Mouse (Mus musculus): Measurements from ENCODE around the gene Chid1. TPM values are rescaled to one million over a fixed set of nuclear protein-coding genes. Genes with fewer than 3 reads are reported as not detected.

Gene Chid1
- polyA plus RNA-seq, 1 experiment from 2014 or later: 22.9 TPM

DNA sequence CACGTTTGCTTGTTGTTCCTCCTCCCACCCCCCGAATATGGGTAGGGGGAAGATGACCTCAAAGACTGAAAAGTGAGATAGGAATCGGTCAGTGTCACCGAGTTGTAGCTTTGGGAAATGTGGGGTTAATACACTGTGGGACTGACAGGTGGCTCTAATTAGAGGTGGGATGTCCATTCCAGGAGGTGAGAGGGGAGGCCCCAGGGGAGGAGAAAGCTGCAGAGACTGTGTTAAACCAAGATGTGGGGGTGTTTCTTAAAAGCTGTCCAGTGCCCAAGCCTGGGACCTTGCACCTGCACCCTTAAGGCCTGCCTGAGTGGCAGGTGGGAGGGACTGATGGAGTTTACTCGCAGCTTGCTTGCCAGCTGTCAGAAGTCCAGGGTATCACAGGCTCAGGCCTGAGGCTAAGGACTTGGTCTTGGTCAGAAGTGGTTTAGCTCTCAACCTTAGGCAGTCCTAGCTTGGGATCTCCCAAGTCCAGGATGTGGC is 77.3 kb downstream of the Chid1 start:
- Histone ChIP-seq H3K4me2 (ENCODE audit: low read depth, low read length, severe bottlenecking) (peak overlapping the region; percentile 50; the same call in 1 of the 2 replicates), H3K4me1 (replicated peaks; ENCODE audit: control insufficient read depth, insufficient read depth, low read length) (peaks cover 14% of the 10 kb centered on the region), H3K27ac (ENCODE audit: low read depth, low read length) (no peak overlapping the region), H3K9ac (ENCODE audit: low read length) (no peak overlapping the region; the same call in 1 of the 2 replicates), H3K36me3 (ENCODE audit: control insufficient read depth, insufficient read depth, low read length) (no peaks in the 10 kb centered on the region), H3K27me3 (ENCODE audit: control insufficient read depth, insufficient read depth, low read length) (peaks cover 61% of the 10 kb centered on the region), H3K9me3 (ENCODE audit: control insufficient read depth, low read length) (no peaks in the 10 kb centered on the region), H3K4me3 (ENCODE audit: low read depth, low read length) (no peak overlapping the region)
- DNase-seq (ENCODE audit: low spot score): no peak
- ATAC-seq (replicated peaks; ENCODE audit: low FRiP score): no peak
- WGBS: 18% methylated on average over 5 of the region's 5 CpGs

DNA sequence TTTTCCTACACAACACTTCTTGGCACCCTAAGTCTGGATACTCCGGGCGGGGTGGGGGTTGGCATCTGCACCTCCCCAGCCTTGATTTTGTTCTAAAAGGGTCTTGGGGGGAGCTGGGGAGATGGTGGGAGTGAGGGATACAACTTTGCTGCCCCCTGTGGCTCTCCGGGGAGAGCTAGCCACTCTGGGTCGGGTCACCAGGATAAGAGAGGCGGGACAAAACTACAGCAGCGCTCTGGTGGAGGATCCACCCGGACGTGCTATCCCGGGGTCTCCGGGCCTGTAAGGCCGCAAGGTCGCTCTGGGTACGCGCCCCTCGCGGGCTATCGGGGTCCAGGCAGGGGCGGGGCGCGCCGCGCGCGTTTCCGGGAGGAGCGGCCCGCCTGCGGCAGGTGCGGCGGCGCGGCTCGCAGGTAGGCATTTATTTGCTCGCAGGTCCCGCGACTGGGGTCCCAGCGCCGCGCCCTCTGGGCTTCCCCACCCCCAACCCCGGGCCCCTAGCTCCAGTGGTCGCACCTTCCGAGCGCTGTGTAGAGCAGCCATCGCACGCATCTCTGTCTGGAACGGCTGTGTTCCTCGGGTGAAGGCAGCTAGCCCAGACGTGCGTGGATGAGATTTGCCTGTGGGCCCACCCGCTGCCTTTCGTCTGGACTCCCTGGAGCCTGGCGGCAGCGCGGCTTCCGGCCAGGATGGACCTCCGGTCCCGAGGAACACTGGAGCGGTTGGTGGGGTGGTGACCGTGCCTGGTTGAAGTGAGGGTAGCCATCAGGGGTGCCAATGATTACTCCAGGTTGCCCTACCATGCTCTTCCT is 77.9 kb downstream of the Chid1 start:
- WGBS: 2% methylated on average over 59 of the region's 59 CpGs

DNA sequence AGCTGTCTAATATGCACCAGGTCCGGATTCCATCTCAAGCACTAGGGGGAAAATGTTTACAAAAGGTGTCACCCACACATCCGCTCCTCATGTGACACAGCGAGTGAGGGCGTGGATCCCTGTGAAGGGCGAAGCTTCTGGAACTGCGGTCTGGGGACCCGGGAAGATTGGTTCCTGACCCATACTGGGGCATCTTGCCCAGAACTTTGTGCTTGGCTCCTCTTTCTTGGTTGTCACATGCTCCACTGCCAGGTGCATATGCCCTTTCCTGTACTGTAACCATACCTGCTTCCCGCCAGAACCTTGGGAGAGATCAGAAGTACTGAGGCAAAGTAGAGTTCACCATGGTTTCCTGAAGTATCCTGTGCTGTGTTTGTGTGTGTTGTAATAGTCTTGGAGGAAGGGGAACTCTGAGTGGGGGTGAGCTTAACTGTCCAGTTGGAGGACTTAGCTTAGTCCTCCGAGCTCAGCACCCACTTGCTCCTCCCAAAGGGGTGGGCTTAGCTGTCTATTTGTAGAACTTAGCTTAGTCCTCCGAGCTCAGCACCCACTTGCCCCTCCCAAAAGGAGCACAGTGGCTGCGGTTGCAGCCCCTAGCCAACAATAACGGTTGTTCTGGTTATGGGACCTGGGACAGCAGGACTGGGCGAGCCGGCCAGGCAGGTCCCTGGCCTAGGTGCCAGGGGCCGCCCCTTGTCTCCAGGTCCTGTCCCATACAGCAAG is 79.1 kb downstream of the Chid1 start, which contains the start of gene Cracr2b:
TSS of gene Cracr2b (plus strand) at position 704 of the 723 bp plus-strand sequence.
- Histone ChIP-seq H3K9ac (ENCODE audit: low read length) (peak within 1 kb of the TSS; percentile 41), H3K27ac (ENCODE audit: low read depth, low read length) (no peak within 1 kb of the TSS), H3K9me3 (ENCODE audit: control insufficient read depth, low read length) (no peaks in the 10 kb centered on the region), H3K4me3 (ENCODE audit: low read depth, low read length) (peak within 1 kb of the TSS; percentile 29), H3K27me3 (ENCODE audit: control insufficient read depth, insufficient read depth, low read length) (peaks cover 51% of the 10 kb centered on the region), H3K4me1 (replicated peaks; ENCODE audit: control insufficient read depth, insufficient read depth, low read length) (peaks cover 17% of the 10 kb centered on the region), H3K4me2 (ENCODE audit: low read depth, low read length, severe bottlenecking) (peak within 1 kb of the TSS; percentile 50), H3K36me3 (ENCODE audit: control insufficient read depth, insufficient read depth, low read length) (no peaks in the 10 kb centered on the region)
- DNase-seq (ENCODE audit: low spot score): no peak
- WGBS: 74% methylated on average over 15 of the region's 15 CpGs
- no peak for ATAC-seq (replicated peaks; ENCODE audit: low FRiP score)

More for the DNA sequence above, 77.9 kb downstream of the Chid1 start:
- peak overlapping the region; percentile 41 for H3K9ac ChIP-seq (ENCODE audit: low read length)
- no peak for DNase-seq (ENCODE audit: low spot score)
- no peak overlapping the region for H3K27ac ChIP-seq (ENCODE audit: low read depth, low read length)
- H3K9me3 ChIP-seq (ENCODE audit: control insufficient read depth, low read length): no peaks in the 10 kb centered on the region
- peak overlapping the region; percentile 50 for H3K4me2 ChIP-seq (ENCODE audit: low read depth, low read length, severe bottlenecking)
- peak overlapping the region; percentile 29 for H3K4me3 ChIP-seq (ENCODE audit: low read depth, low read length)
- no peak for ATAC-seq (replicated peaks; ENCODE audit: low FRiP score)
- H3K27me3 ChIP-seq (ENCODE audit: control insufficient read depth, insufficient read depth, low read length): peaks cover 60% of the 10 kb centered on the region
- no peaks in the 10 kb centered on the region for H3K36me3 ChIP-seq (ENCODE audit: control insufficient read depth, insufficient read depth, low read length)
- peaks cover 10% of the 10 kb centered on the region for H3K4me1 ChIP-seq (replicated peaks; ENCODE audit: control insufficient read depth, insufficient read depth, low read length)

DNA sequence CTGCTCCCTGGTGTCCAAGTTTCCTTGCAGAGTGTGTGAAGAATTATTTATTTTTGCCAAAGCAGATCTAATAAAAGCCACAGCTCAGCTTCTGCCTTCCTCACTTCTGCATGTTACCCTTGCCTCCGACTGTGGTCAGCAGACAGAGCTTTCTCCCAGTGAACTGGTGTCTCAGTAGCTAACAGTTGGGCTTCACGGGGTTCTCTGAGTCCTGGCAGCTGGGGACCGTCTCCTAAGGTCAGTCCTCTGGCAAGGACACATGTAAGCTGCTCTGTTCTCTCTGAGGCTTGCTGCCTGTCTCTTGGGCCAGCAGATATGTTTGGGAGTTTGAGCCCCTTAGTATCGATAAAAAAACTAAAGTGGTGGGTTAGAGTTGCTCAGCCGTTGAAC is 79.7 kb downstream of the Chid1 start:
- no peak overlapping the region for H3K27ac ChIP-seq (ENCODE audit: low read depth, low read length)
- H3K4me3 ChIP-seq (ENCODE audit: low read depth, low read length): no peak overlapping the region
- no peak overlapping the region for H3K9ac ChIP-seq (ENCODE audit: low read length)
- H3K4me1 ChIP-seq (replicated peaks; ENCODE audit: control insufficient read depth, insufficient read depth, low read length): peaks cover 17% of the 10 kb centered on the region
- WGBS: 81% methylated on average over 5 of the region's 5 CpGs
- H3K27me3 ChIP-seq (ENCODE audit: control insufficient read depth, insufficient read depth, low read length): peaks cover 46% of the 10 kb centered on the region
- ATAC-seq (replicated peaks; ENCODE audit: low FRiP score) (no peak), DNase-seq (ENCODE audit: low spot score) (no peak)
- no peaks in the 10 kb centered on the region for H3K9me3 ChIP-seq (ENCODE audit: control insufficient read depth, low read length)
- H3K36me3 ChIP-seq (ENCODE audit: control insufficient read depth, insufficient read depth, low read length): no peaks in the 10 kb centered on the region
- H3K4me2 ChIP-seq (ENCODE audit: low read depth, low read length, severe bottlenecking): no peak overlapping the region

DNA sequence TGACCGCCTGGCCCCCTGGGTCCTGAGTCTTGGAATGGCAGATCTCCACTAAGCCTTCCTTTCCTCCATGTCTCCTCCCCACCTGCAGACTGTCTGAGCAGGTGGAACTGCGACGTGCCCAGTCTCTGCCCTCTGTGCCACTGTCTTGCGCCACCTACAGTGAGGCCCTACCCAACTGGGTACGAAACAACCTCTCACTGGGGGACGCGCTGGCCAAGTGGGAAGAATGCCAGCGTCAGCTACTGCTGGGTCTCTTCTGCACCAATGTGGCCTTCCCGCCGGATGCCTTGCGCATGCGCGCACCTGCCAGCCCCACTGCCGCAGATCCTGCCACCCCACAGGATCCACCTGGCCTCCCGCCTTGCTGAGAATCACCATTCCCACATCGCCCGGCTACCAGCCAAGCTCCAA is 80.4 kb downstream of the Chid1 start:
- 90% methylated on average over 17 of the region's 17 CpGs for WGBS
- peaks cover 15% of the 10 kb centered on the region for H3K4me1 ChIP-seq (replicated peaks; ENCODE audit: control insufficient read depth, insufficient read depth, low read length)
- no peak overlapping the region for H3K4me3 ChIP-seq (ENCODE audit: low read depth, low read length)
- no peak for DNase-seq (ENCODE audit: low spot score)
- H3K27ac ChIP-seq (ENCODE audit: low read depth, low read length): no peak overlapping the region
- ATAC-seq (replicated peaks; ENCODE audit: low FRiP score): no peak
- H3K4me2 ChIP-seq (ENCODE audit: low read depth, low read length, severe bottlenecking): no peak overlapping the region
- peaks cover 39% of the 10 kb centered on the region for H3K27me3 ChIP-seq (ENCODE audit: control insufficient read depth, insufficient read depth, low read length)
- no peaks in the 10 kb centered on the region for H3K36me3 ChIP-seq (ENCODE audit: control insufficient read depth, insufficient read depth, low read length)
- H3K9me3 ChIP-seq (ENCODE audit: control insufficient read depth, low read length): no peaks in the 10 kb centered on the region
- H3K9ac ChIP-seq (ENCODE audit: low read length): no peak overlapping the region

DNA sequence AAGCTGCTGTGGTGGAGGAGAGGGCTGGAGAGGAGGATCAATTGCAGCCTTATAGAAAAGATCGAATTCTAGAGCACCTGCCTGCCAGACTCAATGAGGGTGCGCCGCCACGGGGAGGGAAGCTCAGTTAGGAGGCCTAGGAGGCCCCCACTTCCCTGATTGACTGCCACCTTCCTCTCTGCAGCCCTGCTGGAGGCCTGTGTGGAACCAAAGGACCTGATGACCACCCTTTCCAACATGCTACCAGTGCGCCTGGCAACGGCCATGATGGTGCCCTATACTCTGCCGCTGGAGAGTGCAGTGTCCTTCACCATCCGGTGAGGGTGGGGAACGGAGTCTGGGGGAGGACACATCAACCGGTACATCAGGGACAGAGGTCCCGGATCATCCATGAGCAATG is 81.0 kb downstream of the Chid1 start:
- WGBS: 89% methylated on average over 11 of the region's 11 CpGs
- Histone ChIP-seq H3K36me3 (ENCODE audit: control insufficient read depth, insufficient read depth, low read length) (no peaks in the 10 kb centered on the region), H3K27ac (ENCODE audit: low read depth, low read length) (no peak overlapping the region), H3K9ac (ENCODE audit: low read length) (no peak overlapping the region), H3K4me1 (replicated peaks; ENCODE audit: control insufficient read depth, insufficient read depth, low read length) (peaks cover 15% of the 10 kb centered on the region), H3K4me2 (ENCODE audit: low read depth, low read length, severe bottlenecking) (no peak overlapping the region), H3K4me3 (ENCODE audit: low read depth, low read length) (no peak overlapping the region), H3K9me3 (ENCODE audit: control insufficient read depth, low read length) (no peaks in the 10 kb centered on the region), H3K27me3 (ENCODE audit: control insufficient read depth, insufficient read depth, low read length) (peaks cover 33% of the 10 kb centered on the region)
- DNase-seq (ENCODE audit: low spot score): no peak
- ATAC-seq (replicated peaks; ENCODE audit: low FRiP score): no peak

DNA sequence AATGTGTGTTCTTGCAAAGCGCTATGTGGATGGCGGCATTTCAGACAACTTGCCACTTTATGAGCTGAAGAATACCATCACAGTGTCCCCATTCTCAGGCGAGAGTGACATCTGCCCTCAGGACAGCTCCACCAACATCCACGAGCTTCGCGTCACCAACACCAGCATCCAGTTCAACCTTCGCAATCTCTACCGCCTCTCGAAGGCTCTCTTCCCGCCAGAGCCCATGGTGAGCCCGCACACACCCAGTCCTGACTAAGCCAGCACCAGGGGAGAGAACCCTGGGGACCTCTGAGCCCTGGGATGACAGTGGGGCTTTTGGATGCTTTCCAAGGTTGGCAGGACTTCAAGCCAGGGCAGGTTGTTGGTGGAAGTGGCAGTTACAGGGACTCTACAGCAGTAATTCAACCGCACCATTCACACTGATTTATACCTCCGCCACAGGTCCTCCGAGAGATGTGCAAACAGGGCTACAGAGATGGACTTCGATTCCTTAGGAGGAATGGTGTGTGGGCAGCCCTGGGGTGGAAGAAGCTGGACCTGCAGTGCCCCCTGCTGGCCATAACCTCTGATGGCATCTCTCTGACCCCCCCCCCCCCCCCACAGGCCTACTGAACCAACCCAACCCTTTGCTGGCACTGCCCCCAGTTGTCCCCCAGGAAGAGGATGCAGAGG is 81.5 kb downstream of the Chid1 start:
- H3K4me1 ChIP-seq (replicated peaks; ENCODE audit: control insufficient read depth, insufficient read depth, low read length): peaks cover 15% of the 10 kb centered on the region
- no peak overlapping the region for H3K27ac ChIP-seq (ENCODE audit: low read depth, low read length)
- H3K36me3 ChIP-seq (ENCODE audit: control insufficient read depth, insufficient read depth, low read length): no peaks in the 10 kb centered on the region
- H3K4me2 ChIP-seq (ENCODE audit: low read depth, low read length, severe bottlenecking): no peak overlapping the region
- H3K4me3 ChIP-seq (ENCODE audit: low read depth, low read length): no peak overlapping the region
- H3K27me3 ChIP-seq (ENCODE audit: control insufficient read depth, insufficient read depth, low read length): peaks cover 27% of the 10 kb centered on the region
- ATAC-seq (replicated peaks; ENCODE audit: low FRiP score): no peak
- H3K9me3 ChIP-seq (ENCODE audit: control insufficient read depth, low read length): no peaks in the 10 kb centered on the region
- 75% methylated on average over 15 of the region's 15 CpGs for WGBS
- H3K9ac ChIP-seq (ENCODE audit: low read length): no peak overlapping the region
- peak; percentile 79 for DNase-seq (ENCODE audit: low spot score)

DNA sequence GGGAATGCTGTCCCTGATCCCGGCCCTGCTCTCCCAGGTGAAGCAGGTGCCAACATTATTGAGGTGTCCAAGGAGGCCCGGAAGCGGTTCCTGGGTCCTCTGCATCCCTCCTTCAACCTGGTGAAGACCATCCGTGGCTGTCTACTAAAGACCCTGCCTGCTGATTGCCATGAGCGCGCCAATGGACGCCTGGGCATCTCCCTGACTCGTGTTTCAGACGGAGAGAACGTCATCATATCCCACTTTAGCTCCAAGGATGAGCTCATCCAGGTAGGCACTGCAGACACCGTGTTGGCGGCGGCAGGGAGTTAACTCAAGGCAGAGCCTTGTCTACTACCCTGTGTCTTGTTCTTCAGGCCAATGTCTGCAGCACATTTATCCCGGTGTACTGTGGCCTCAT is 82.4 kb downstream of the Chid1 start:
- 94% methylated on average over 14 of the region's 14 CpGs for WGBS
- DNase-seq (ENCODE audit: low spot score) (no peak), ATAC-seq (replicated peaks; ENCODE audit: low FRiP score) (no peak)
- H3K4me3 ChIP-seq (ENCODE audit: low read depth, low read length): no peak overlapping the region
- H3K9ac ChIP-seq (ENCODE audit: low read length): no peak overlapping the region
- H3K27ac ChIP-seq (ENCODE audit: low read depth, low read length): no peak overlapping the region
- no peaks in the 10 kb centered on the region for H3K9me3 ChIP-seq (ENCODE audit: control insufficient read depth, low read length)
- no peaks in the 10 kb centered on the region; the same call in 1 of the 2 replicates for H3K36me3 ChIP-seq (ENCODE audit: control insufficient read depth, insufficient read depth, low read length)
- H3K4me1 ChIP-seq (replicated peaks; ENCODE audit: control insufficient read depth, insufficient read depth, low read length): peaks cover 15% of the 10 kb centered on the region
- peaks cover 18% of the 10 kb centered on the region for H3K27me3 ChIP-seq (ENCODE audit: control insufficient read depth, insufficient read depth, low read length)
- no peak overlapping the region for H3K4me2 ChIP-seq (ENCODE audit: low read depth, low read length, severe bottlenecking)

Data from forebrain, embryonic 11.5 days (tissue).